Mouse (Mus musculus): ENCODE measurements around the gene BC025920. TPM values are rescaled to one million over a fixed set of nuclear protein-coding genes. Genes with fewer than 3 reads are reported as not detected.

BC025920 gene
- 1 to 10 TPM; 2.6 to 2.9 TPM for total RNA-seq (2021)
- long read RNA-seq, experiment 1, partial matches to known transcripts: 0 of 5 reads
- long read RNA-seq, experiment 1, other reads (novel, unspliced or antisense): 5 of 5 reads
- long read RNA-seq, experiment 2, partial matches to known transcripts: 0 of 5 reads
- long read RNA-seq, experiment 2, other reads (novel, unspliced or antisense): 4 of 5 reads

- TF ChIP-seq CTCF (IDR thresholded peaks at IDR 0.05): no peak
Measured at GRCm38 (mm10) chr10:81605974-81606751, at the start of gene BC025920. Gene BC025920 (plus strand): TSS chr10:81606270.

GRCm38 (mm10) chr10:81556282-81556681 is 49.8 kb upstream of the BC025920 start:
- Histone ChIP-seq H3K4me3 (no peak overlapping the region), H3K27ac (no peak overlapping the region)
- intact Hi-C loops (cut with DNase I): no loop called here
- DNase-seq (ENCODE audit: extremely low spot score in 1 of 2, low spot score in 2 of 2): no peak
- peak; percentile 58 for TF ChIP-seq CTCF (IDR thresholded peaks at IDR 0.05)

More at GRCm38 (mm10) chr10:81605974-81606751, at the start of gene BC025920:
- Histone ChIP-seq H3K4me3 (peak within 1 kb of the TSS; percentile 80), H3K27ac (peak within 1 kb of the TSS; percentile 97)
- intact Hi-C loops (cut with DNase I): loop anchor here (1.0 to 2.0 kb wide), 4 partner anchors 21 to 104 kb away; partner anchors contain the start of gene Sirt6
- DNase-seq (ENCODE audit: extremely low spot score in 1 of 2, low spot score in 2 of 2): peak; percentile 82 to 93

GRCm38 (mm10) chr10:81557491-81557890 is 48.6 kb upstream of the BC025920 start:
- no peak overlapping the region for H3K27ac ChIP-seq
- no peak for DNase-seq (ENCODE audit: extremely low spot score in 1 of 2, low spot score in 2 of 2)
- intact Hi-C loops (cut with DNase I): no loop called here
- no peak for TF ChIP-seq CTCF (IDR thresholded peaks at IDR 0.05)
- no peak overlapping the region for H3K4me3 ChIP-seq

GRCm38 (mm10) chr10:81559163-81559626 is 46.9 kb upstream of the BC025920 start, which contains the start of gene Aes:
Gene Aes (plus strand): TSS chr10:81559488.
- DNase-seq (ENCODE audit: extremely low spot score in 1 of 2, low spot score in 2 of 2): peak; percentile 82
- intact Hi-C loops (cut with DNase I): no loop called here
- no peak; the same call in 1 of the 2 replicates for TF ChIP-seq CTCF (IDR thresholded peaks at IDR 0.05)
- H3K4me3 ChIP-seq: peak within 1 kb of the TSS; percentile 84
- H3K27ac ChIP-seq: peak within 1 kb of the TSS; percentile 99

- intact Hi-C loops (cut with DNase I): no loop called here
- DNase-seq (ENCODE audit: extremely low spot score in 1 of 2, low spot score in 2 of 2): peak; percentile 77 to 84
- TF ChIP-seq CTCF (IDR thresholded peaks at IDR 0.05): no peak
Measured at GRCm38 (mm10) chr10:81559627-81560539, 46.2 kb upstream of the BC025920 start.

GRCm38 (mm10) chr10:81560719-81561459 is 45.2 kb upstream of the BC025920 start:
- Histone ChIP-seq H3K27ac (peak overlapping the region; percentile 99), H3K4me3 (peak overlapping the region; percentile 84)
- TF ChIP-seq CTCF (IDR thresholded peaks at IDR 0.05): no peak
- DNase-seq (ENCODE audit: extremely low spot score in 1 of 2, low spot score in 2 of 2): no peak
- intact Hi-C loops (cut with DNase I): no loop called here

More at GRCm38 (mm10) chr10:81559627-81560539, 46.2 kb upstream of the BC025920 start:
- peak overlapping the region; percentile 99 for H3K27ac ChIP-seq
- peak overlapping the region; percentile 84 for H3K4me3 ChIP-seq

GRCm38 (mm10) chr10:81562411-81562810 is 43.7 kb upstream of the BC025920 start:
- intact Hi-C loops (cut with DNase I): loop anchor here (2.0 kb wide), 1 partner anchor 42 kb away; no protein-coding TSS in a partner anchor
- no peak for DNase-seq (ENCODE audit: extremely low spot score in 1 of 2, low spot score in 2 of 2)
- no peak overlapping the region for H3K27ac ChIP-seq
- TF ChIP-seq CTCF (IDR thresholded peaks at IDR 0.05): no peak
- H3K4me3 ChIP-seq: peak overlapping the region; percentile 0; the same call in 1 of the 2 replicates

- DNase-seq (ENCODE audit: extremely low spot score in 1 of 2, low spot score in 2 of 2): no peak
- Histone ChIP-seq H3K27ac (no peak overlapping the region; the same call in 1 of the 2 replicates), H3K4me3 (peak overlapping the region; percentile 5; the same call in 1 of the 2 replicates)
- intact Hi-C loops (cut with DNase I): loop anchor here (2.0 kb wide), 1 partner anchor 41 kb away; no protein-coding TSS in a partner anchor
- no peak; the same call in 1 of the 2 replicates for TF ChIP-seq CTCF (IDR thresholded peaks at IDR 0.05)
Measured at GRCm38 (mm10) chr10:81563481-81563880, 42.6 kb upstream of the BC025920 start.

GRCm38 (mm10) chr10:81564216-81564615 is 41.9 kb upstream of the BC025920 start:
- H3K4me3 ChIP-seq: peak overlapping the region; percentile 24; the same call in 1 of the 2 replicates
- intact Hi-C loops (cut with DNase I): no loop called here
- no peak for DNase-seq (ENCODE audit: extremely low spot score in 1 of 2, low spot score in 2 of 2)
- TF ChIP-seq CTCF (IDR thresholded peaks at IDR 0.05): no peak
- peak overlapping the region; percentile 51; the same call in 1 of the 2 replicates for H3K27ac ChIP-seq

- peak; percentile 63 to 64 for DNase-seq (ENCODE audit: extremely low spot score in 1 of 2, low spot score in 2 of 2)
- intact Hi-C loops (cut with DNase I): no loop called here
Measured at GRCm38 (mm10) chr10:81564734-81565133, 41.3 kb upstream of the BC025920 start.

More at GRCm38 (mm10) chr10:81564734-81565133, 41.3 kb upstream of the BC025920 start:
- peak; percentile 65 for TF ChIP-seq CTCF (IDR thresholded peaks at IDR 0.05)
- Histone ChIP-seq H3K4me3 (no peak overlapping the region), H3K27ac (no peak overlapping the region)

All from left cerebral cortex, adult 2 months (tissue).